Mouse (Mus musculus) adrenal gland, adult (tissue): ENCODE data around the gene Arid3b.

ENCODE experiments used
- DNase-seq, 2 experiments: peaks; one replicate each; pipeline ENCODE4 v3.0.0; 2022 to 2023; ENCODE audit warnings: low spot score in 1 of 2; ENCODE audit not compliant: inconsistent age in 2 of 2

The Arid3b gene

DNA sequence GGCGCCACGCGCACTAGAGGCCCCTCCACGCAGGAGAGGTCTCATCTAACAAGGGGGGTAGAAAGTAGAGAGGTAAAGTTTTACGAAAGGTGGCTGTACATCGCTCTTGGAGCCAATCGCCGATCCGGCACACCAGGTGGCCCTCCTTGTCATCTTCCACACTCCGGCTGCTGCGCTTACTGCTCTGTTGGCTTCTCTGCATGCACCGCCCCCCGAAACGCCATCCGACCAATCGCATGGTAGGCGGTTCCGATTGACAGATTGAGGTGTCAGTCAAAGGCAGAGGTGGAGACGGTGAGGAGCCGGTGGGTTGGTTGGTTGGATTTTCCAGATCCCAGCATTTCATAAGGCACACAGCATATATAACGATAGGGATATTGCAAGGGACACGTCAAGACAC is 78.1 kb downstream of the Arid3b start:
- DNase-seq: peak in 1 of 2 experiments; percentile 38

GRCm38 (mm10) chr9:57757578-57757977 is 79.0 kb downstream of the Arid3b start:
- peak in 1 of 2 experiments; percentile 35 for DNase-seq

DNA sequence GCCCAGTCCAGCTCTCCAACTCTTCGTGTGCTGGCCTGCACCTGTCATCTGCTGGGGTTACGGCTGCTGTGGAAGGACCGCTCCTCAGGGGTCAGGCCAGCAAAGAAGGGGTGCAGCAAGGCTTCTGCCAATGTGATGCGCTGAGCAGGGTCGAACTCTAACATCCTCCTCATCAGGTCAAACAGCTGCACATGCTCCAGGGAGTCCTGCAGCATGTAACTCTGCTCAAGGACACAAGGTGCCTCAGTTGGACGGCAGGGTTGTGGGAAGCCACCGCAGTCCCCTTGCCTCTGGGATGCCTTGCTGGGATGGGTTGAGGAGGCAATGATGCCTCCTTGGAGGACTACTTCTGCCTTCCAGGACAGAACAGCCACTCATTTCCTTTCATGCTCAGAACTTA is 85.7 kb downstream of the Arid3b start:
- peak in 1 of 2 experiments; percentile 29 for DNase-seq

DNA sequence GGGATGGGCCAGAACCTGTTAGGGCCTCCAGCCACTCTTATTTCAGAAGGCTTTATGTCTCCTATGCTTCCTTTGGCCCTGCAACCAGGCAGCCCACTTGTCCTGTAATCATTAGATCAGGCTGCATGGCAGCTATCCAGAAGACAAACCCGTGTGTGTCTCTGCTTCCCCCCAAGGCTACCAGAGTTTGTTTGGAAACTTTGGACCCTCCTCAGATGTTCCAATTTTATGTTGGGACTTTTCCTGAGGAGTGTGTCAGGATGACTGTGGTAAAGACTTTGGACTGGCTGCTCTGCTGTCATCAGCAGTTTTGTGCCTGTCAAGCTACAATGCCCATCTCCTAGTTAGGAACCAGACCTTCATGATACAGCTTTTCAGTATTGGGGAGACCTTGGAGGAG is 87.8 kb downstream of the Arid3b start:
- no peak for DNase-seq

- DNase-seq: peak in 1 of 2 experiments; percentile 37
These were observed 88.5 kb downstream of the Arid3b start for GRCm38 (mm10) chr9:57748137-57748536.

- DNase-seq: no peak
These were observed 89.5 kb downstream of the Arid3b start for GRCm38 (mm10) chr9:57747067-57747466.

DNA sequence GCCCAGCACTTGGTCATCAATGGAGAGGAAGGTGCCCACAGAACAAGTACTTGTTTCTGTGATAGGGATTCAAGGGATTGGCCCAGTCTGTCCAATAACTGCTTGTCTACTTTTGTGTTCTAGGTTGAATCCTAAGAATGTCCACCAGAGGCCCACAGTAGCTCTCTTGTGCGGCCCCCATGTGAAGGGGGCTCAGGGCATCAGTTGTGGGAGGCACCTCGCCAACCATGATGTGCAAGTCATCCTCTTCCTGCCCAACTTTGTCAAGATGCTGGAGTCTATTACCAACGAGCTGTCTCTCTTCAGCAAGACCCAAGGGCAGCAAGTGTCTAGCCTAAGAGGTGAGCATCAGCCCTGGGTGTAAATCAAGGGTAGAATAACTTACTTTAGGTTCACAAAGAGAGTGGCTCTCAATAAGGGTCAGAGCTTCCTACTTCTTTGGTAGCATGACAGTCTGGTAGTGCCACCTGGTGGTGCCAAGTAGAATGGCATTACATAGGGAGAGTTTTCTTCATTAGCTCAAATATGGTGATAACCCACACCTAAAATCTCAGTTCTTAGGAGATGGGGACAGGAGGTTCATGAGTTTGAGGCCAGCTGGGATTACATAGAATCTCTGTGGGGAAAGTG is 92.0 kb downstream of the Arid3b start:
- DNase-seq: peak; percentile 39 to 79
